Mouse (Mus musculus) limb, embryonic 15.5 days (tissue): ENCODE data around the gene Bmpr2. TPM values are rescaled to one million over a fixed set of nuclear protein-coding genes. Genes with fewer than 3 reads are reported as not detected.

Experiments used
- ATAC-seq: fragments of 200-750 bp; cut with Nextera tagmentation; 2 replicates; pipeline ENCODE4 v1.8.0; 2017; ENCODE audit warnings: low read depth, moderate TSS enrichment; ENCODE audit not compliant: insufficient number of reproducible peaks, low FRiP score, low TSS enrichment
- H3K27ac ChIP-seq: fragments of 300-500 bp; sonication (generic); 2 replicates; pipeline ENCODE4 v1.5.1; 2015; ENCODE audit warnings: moderate library complexity, mild to moderate bottlenecking, inconsistent platforms
- H3K27me3 ChIP-seq: fragments of 300-500 bp; sonication (generic); 2 replicates; pipeline ENCODE4 v1.6.1; 2015; ENCODE audit warnings: inconsistent platforms
- H3K36me3 ChIP-seq: fragments of 300-500 bp; sonication (generic); 2 replicates; pipeline ENCODE4 v1.6.1; 2015; ENCODE audit warnings: inconsistent platforms
- H3K4me1 ChIP-seq: fragments of 300-500 bp; sonication (generic); 2 replicates; pipeline ENCODE4 v1.6.1; 2015; ENCODE audit warnings: inconsistent platforms
- H3K4me2 ChIP-seq: fragments of 300-500 bp; sonication (generic); 2 replicates; pipeline ENCODE4 v1.6.1; 2015; ENCODE audit warnings: mild to moderate bottlenecking, inconsistent platforms
- H3K4me3 ChIP-seq: fragments of 300-500 bp; sonication (generic); 2 replicates; pipeline ENCODE4 v1.5.1; 2015; ENCODE audit warnings: mild to moderate bottlenecking, inconsistent platforms
- H3K9ac ChIP-seq: fragments of 300-500 bp; sonication (generic); 2 replicates; pipeline ENCODE4 v1.6.1; 2015; ENCODE audit warnings: inconsistent platforms
- H3K9me3 ChIP-seq: fragments of 300-500 bp; sonication (generic); 2 replicates; pipeline ENCODE4 v1.6.1; 2016; ENCODE audit warnings: inconsistent platforms
- WGBS: fragments of 180-500 bp; shearing (Covaris S2); methylation state at CpG from one replicate; pipeline ENCODE4 v1.1.7; 2015; 5-methylcytosine and 5-hydroxymethylcytosine counted together
- polyA plus RNA-seq: library from polyadenylated mRNA; unstranded; fragments of >200 nt; fragmentation: Nextera tagmentation; extraction: Ambion mirVana; gene quantifications from 2 replicates; pipeline ENCODE4 v1.2.1, GENCODE M21; 2015

The Bmpr2 gene
- polyA plus RNA-seq, 1 experiment from 2014 or later, result 10.2 TPM

GRCm38 (mm10) chr1:59878098-59878497 is 114.9 kb downstream of the Bmpr2 start:
- no peak overlapping the region for H3K27ac ChIP-seq
- no peak overlapping the region for H3K4me3 ChIP-seq
- no peaks in the 10 kb centered on the region for H3K4me1 ChIP-seq
- no peaks in the 10 kb centered on the region for H3K9me3 ChIP-seq
- H3K4me2 ChIP-seq, result no peak overlapping the region
- H3K27me3 ChIP-seq, result no peaks in the 10 kb centered on the region
- peaks cover 21% of the 10 kb centered on the region for H3K36me3 ChIP-seq
- 84% methylated on average over 7 of the region's 7 CpGs for WGBS
- H3K9ac ChIP-seq, result no peak overlapping the region
- no peak for ATAC-seq

- no peak overlapping the region for H3K4me2 ChIP-seq
- no peak overlapping the region for H3K4me3 ChIP-seq
- H3K36me3 ChIP-seq, result peaks cover 9% of the 10 kb centered on the region
- WGBS, result 35% methylated on average over 3 of the region's 3 CpGs
- no peaks in the 10 kb centered on the region for H3K9me3 ChIP-seq
- H3K27ac ChIP-seq, result no peak overlapping the region
- peaks cover 3% of the 10 kb centered on the region; the same call in 1 of the 2 replicates for H3K4me1 ChIP-seq
- H3K27me3 ChIP-seq, result no peaks in the 10 kb centered on the region
- no peak overlapping the region for H3K9ac ChIP-seq
- ATAC-seq, result no peak
Observed at GRCm38 (mm10) chr1:59883349-59884134, 120.3 kb downstream of the Bmpr2 start.

GRCm38 (mm10) chr1:59886899-59887298 is 123.7 kb downstream of the Bmpr2 start:
- H3K9ac ChIP-seq, result no peak overlapping the region
- H3K4me2 ChIP-seq, result no peak overlapping the region
- no peaks in the 10 kb centered on the region for H3K36me3 ChIP-seq
- 40% methylated on average over 4 of the region's 4 CpGs for WGBS
- no peak for ATAC-seq
- no peaks in the 10 kb centered on the region for H3K27me3 ChIP-seq
- H3K4me1 ChIP-seq, result peaks cover 3% of the 10 kb centered on the region; the same call in 1 of the 2 replicates
- H3K9me3 ChIP-seq, result no peaks in the 10 kb centered on the region
- no peak overlapping the region; the same call in 1 of the 2 replicates for H3K27ac ChIP-seq
- H3K4me3 ChIP-seq, result no peak overlapping the region

GRCm38 (mm10) chr1:59888018-59888417 is 124.8 kb downstream of the Bmpr2 start:
- Histone ChIP-seq H3K27me3 (no peaks in the 10 kb centered on the region), H3K9me3 (no peaks in the 10 kb centered on the region)
- ATAC-seq, result no peak

GRCm38 (mm10) chr1:59891185-59891584 is 128.0 kb downstream of the Bmpr2 start:
- H3K4me2 ChIP-seq, result no peak overlapping the region
- H3K9ac ChIP-seq, result no peak overlapping the region
- no peaks in the 10 kb centered on the region for H3K36me3 ChIP-seq
- no peak overlapping the region for H3K27ac ChIP-seq
- H3K4me3 ChIP-seq, result no peak overlapping the region
- no peaks in the 10 kb centered on the region for H3K27me3 ChIP-seq
- ATAC-seq, result no peak
- H3K9me3 ChIP-seq, result no peaks in the 10 kb centered on the region
- 74% methylated on average over 4 of the region's 4 CpGs for WGBS
- H3K4me1 ChIP-seq, result peaks cover 3% of the 10 kb centered on the region; the same call in 1 of the 2 replicates

More at GRCm38 (mm10) chr1:59888018-59888417, 124.8 kb downstream of the Bmpr2 start:
- Histone ChIP-seq H3K9ac (no peak overlapping the region), H3K4me3 (no peak overlapping the region), H3K4me2 (no peak overlapping the region), H3K27ac (no peak overlapping the region), H3K4me1 (peaks cover 3% of the 10 kb centered on the region; the same call in 1 of the 2 replicates), H3K36me3 (no peaks in the 10 kb centered on the region)

- H3K9ac ChIP-seq, result no peak overlapping the region
- no peaks in the 10 kb centered on the region for H3K36me3 ChIP-seq
- 84% methylated on average over 8 of the region's 8 CpGs for WGBS
- H3K9me3 ChIP-seq, result no peaks in the 10 kb centered on the region
- no peaks in the 10 kb centered on the region for H3K4me1 ChIP-seq
- H3K4me2 ChIP-seq, result no peak overlapping the region
- no peaks in the 10 kb centered on the region for H3K27me3 ChIP-seq
- no peak overlapping the region for H3K4me3 ChIP-seq
- no peak for ATAC-seq
- H3K27ac ChIP-seq, result no peak overlapping the region
Observed at GRCm38 (mm10) chr1:59892777-59893176, 129.6 kb downstream of the Bmpr2 start.

GRCm38 (mm10) chr1:59894025-59894424 is 130.8 kb downstream of the Bmpr2 start:
- no peak overlapping the region for H3K9ac ChIP-seq
- no peak overlapping the region for H3K4me3 ChIP-seq
- H3K27me3 ChIP-seq, result no peaks in the 10 kb centered on the region
- H3K4me2 ChIP-seq, result no peak overlapping the region
- no peaks in the 10 kb centered on the region for H3K9me3 ChIP-seq
- ATAC-seq, result no peak
- H3K4me1 ChIP-seq, result no peaks in the 10 kb centered on the region
- H3K27ac ChIP-seq, result no peak overlapping the region
- 78% methylated on average over 4 of the region's 4 CpGs for WGBS
- H3K36me3 ChIP-seq, result no peaks in the 10 kb centered on the region

- Histone ChIP-seq H3K4me3 (no peak overlapping the region), H3K27me3 (no peaks in the 10 kb centered on the region), H3K9me3 (no peaks in the 10 kb centered on the region), H3K36me3 (no peaks in the 10 kb centered on the region), H3K4me1 (no peaks in the 10 kb centered on the region), H3K27ac (no peak overlapping the region), H3K4me2 (no peak overlapping the region), H3K9ac (no peak overlapping the region)
- WGBS, result 37% methylated on average over 4 of the region's 4 CpGs
- no peak for ATAC-seq
Observed at GRCm38 (mm10) chr1:59895456-59895855, 132.3 kb downstream of the Bmpr2 start.

- Histone ChIP-seq H3K4me1 (no peaks in the 10 kb centered on the region), H3K27me3 (no peaks in the 10 kb centered on the region), H3K27ac (no peak overlapping the region), H3K4me2 (no peak overlapping the region), H3K36me3 (no peaks in the 10 kb centered on the region), H3K4me3 (no peak overlapping the region), H3K9me3 (no peaks in the 10 kb centered on the region), H3K9ac (no peak overlapping the region)
- WGBS, result 45% methylated on average over 5 of the region's 5 CpGs
- ATAC-seq, result no peak
Observed at GRCm38 (mm10) chr1:59897147-59897798, 134.1 kb downstream of the Bmpr2 start.

- Histone ChIP-seq H3K27ac (0 out of 2 replicates have a peak overlapping the region, but pooled peaks have one; percentile 57), H3K27me3 (no peaks in the 10 kb centered on the region), H3K4me3 (no peak overlapping the region), H3K4me1 (no peaks in the 10 kb centered on the region), H3K36me3 (no peaks in the 10 kb centered on the region), H3K9me3 (no peaks in the 10 kb centered on the region), H3K9ac (no peak overlapping the region), H3K4me2 (no peak overlapping the region)
- 80% methylated on average over 2 of the region's 2 CpGs for WGBS
- ATAC-seq, result no peak
Observed at GRCm38 (mm10) chr1:59899679-59900078, 136.5 kb downstream of the Bmpr2 start.

GRCm38 (mm10) chr1:59901082-59901876 is 138.1 kb downstream of the Bmpr2 start:
- no peak overlapping the region for H3K4me2 ChIP-seq
- H3K4me3 ChIP-seq, result no peak overlapping the region
- ATAC-seq, result no peak
- H3K9me3 ChIP-seq, result no peaks in the 10 kb centered on the region
- H3K27ac ChIP-seq, result no peak overlapping the region
- no peak overlapping the region for H3K9ac ChIP-seq
- no peaks in the 10 kb centered on the region for H3K4me1 ChIP-seq
- H3K36me3 ChIP-seq, result no peaks in the 10 kb centered on the region
- H3K27me3 ChIP-seq, result no peaks in the 10 kb centered on the region
- 89% methylated on average over 5 of the region's 5 CpGs for WGBS

- Histone ChIP-seq H3K27me3 (no peaks in the 10 kb centered on the region), H3K4me1 (no peaks in the 10 kb centered on the region), H3K4me2 (no peak overlapping the region), H3K9me3 (no peaks in the 10 kb centered on the region), H3K36me3 (no peaks in the 10 kb centered on the region), H3K27ac (peak overlapping the region; percentile 9; the same call in 1 of the 2 replicates), H3K9ac (no peak overlapping the region), H3K4me3 (no peak overlapping the region)
- no peak for ATAC-seq
- WGBS, result 19% methylated on average over 3 of the region's 3 CpGs
Observed at GRCm38 (mm10) chr1:59902634-59903033, 139.4 kb downstream of the Bmpr2 start.
